Mouse (Mus musculus): ENCODE data around the gene Myo1g. TPM values are rescaled to one million over a fixed set of nuclear protein-coding genes. Genes with fewer than 3 reads are reported as not detected.

Myo1g gene
- polyA plus RNA-seq, 1 experiment from 2014 or later, result 0.85 TPM

- Histone ChIP-seq H3K4me1 (replicated peaks; ENCODE audit: control insufficient read depth, insufficient read depth) (no peaks in the 10 kb centered on the region), H3K27ac (replicated peaks) (no peak overlapping the region), H3K9ac (ENCODE audit: low read length) (no peak overlapping the region), H3K4me2 (replicated peaks; ENCODE audit: low read depth) (no peak overlapping the region), H3K36me3 (ENCODE audit: control insufficient read depth, insufficient read depth, low read length) (no peaks in the 10 kb centered on the region), H3K4me3 (ENCODE audit: low read depth, low read length) (no peak overlapping the region), H3K27me3 (ENCODE audit: control insufficient read depth, insufficient read depth, low read length) (no peaks in the 10 kb centered on the region), H3K9me3 (ENCODE audit: control insufficient read depth, low read length) (no peaks in the 10 kb centered on the region)
- DNase-seq (ENCODE audit: low spot score) (no peak), ATAC-seq (ENCODE audit: low FRiP score, low TSS enrichment) (no peak)
- TF ChIP-seq EP300 (optimal IDR thresholded peaks at IDR 0.05), result no peak
- no peak for TF ChIP-seq CTCF (IDR thresholded peaks at IDR 0.05; ENCODE audit: low read depth)
- WGBS, result 74% methylated on average over 13 of the region's 13 CpGs
These were observed 39.9 kb downstream of the Myo1g start for GRCm38 (mm10) chr11:6480681-6481405.

- 76% methylated on average over 7 of the region's 7 CpGs for WGBS
- H3K36me3 ChIP-seq (ENCODE audit: control insufficient read depth, insufficient read depth, low read length), result no peaks in the 10 kb centered on the region
- no peaks in the 10 kb centered on the region for H3K9me3 ChIP-seq (ENCODE audit: control insufficient read depth, low read length)
- no peaks in the 10 kb centered on the region for H3K4me1 ChIP-seq (replicated peaks; ENCODE audit: control insufficient read depth, insufficient read depth)
- no peak overlapping the region for H3K4me3 ChIP-seq (ENCODE audit: low read depth, low read length)
- no peak for DNase-seq (ENCODE audit: low spot score)
- no peak for ATAC-seq (ENCODE audit: low FRiP score, low TSS enrichment)
- H3K4me2 ChIP-seq (replicated peaks; ENCODE audit: low read depth), result no peak overlapping the region
- no peak for TF ChIP-seq CTCF (IDR thresholded peaks at IDR 0.05; ENCODE audit: low read depth)
- TF ChIP-seq EP300 (optimal IDR thresholded peaks at IDR 0.05), result no peak
- H3K27ac ChIP-seq (replicated peaks), result no peak overlapping the region
- no peaks in the 10 kb centered on the region for H3K27me3 ChIP-seq (ENCODE audit: control insufficient read depth, insufficient read depth, low read length)
- H3K9ac ChIP-seq (ENCODE audit: low read length), result no peak overlapping the region
These were observed 40.6 kb downstream of the Myo1g start for GRCm38 (mm10) chr11:6480191-6480590.

- no peak for TF ChIP-seq CTCF (IDR thresholded peaks at IDR 0.05; ENCODE audit: low read depth)
- no peak for TF ChIP-seq EP300 (optimal IDR thresholded peaks at IDR 0.05)
- no peak overlapping the region for H3K9ac ChIP-seq (ENCODE audit: low read length)
- H3K9me3 ChIP-seq (ENCODE audit: control insufficient read depth, low read length), result no peaks in the 10 kb centered on the region
- DNase-seq (ENCODE audit: low spot score), result no peak
- H3K4me2 ChIP-seq (replicated peaks; ENCODE audit: low read depth), result no peak overlapping the region
- no peak overlapping the region for H3K4me3 ChIP-seq (ENCODE audit: low read depth, low read length)
- no peaks in the 10 kb centered on the region for H3K36me3 ChIP-seq (ENCODE audit: control insufficient read depth, insufficient read depth, low read length)
- H3K4me1 ChIP-seq (replicated peaks; ENCODE audit: control insufficient read depth, insufficient read depth), result no peaks in the 10 kb centered on the region
- no peak for ATAC-seq (ENCODE audit: low FRiP score, low TSS enrichment)
- no peak overlapping the region for H3K27ac ChIP-seq (replicated peaks)
- H3K27me3 ChIP-seq (ENCODE audit: control insufficient read depth, insufficient read depth, low read length), result no peaks in the 10 kb centered on the region
- WGBS, result 76% methylated on average over 2 of the region's 2 CpGs
These were observed 41.5 kb downstream of the Myo1g start for GRCm38 (mm10) chr11:6479231-6479630.

- Histone ChIP-seq H3K9ac (ENCODE audit: low read length) (no peak overlapping the region), H3K4me2 (replicated peaks; ENCODE audit: low read depth) (no peak overlapping the region), H3K9me3 (ENCODE audit: control insufficient read depth, low read length) (no peaks in the 10 kb centered on the region), H3K4me1 (replicated peaks; ENCODE audit: control insufficient read depth, insufficient read depth) (no peaks in the 10 kb centered on the region), H3K27ac (replicated peaks) (no peak overlapping the region), H3K36me3 (ENCODE audit: control insufficient read depth, insufficient read depth, low read length) (no peaks in the 10 kb centered on the region), H3K27me3 (ENCODE audit: control insufficient read depth, insufficient read depth, low read length) (no peaks in the 10 kb centered on the region), H3K4me3 (ENCODE audit: low read depth, low read length) (no peak overlapping the region)
- TF ChIP-seq CTCF (IDR thresholded peaks at IDR 0.05; ENCODE audit: low read depth), result no peak
- no peak for TF ChIP-seq EP300 (optimal IDR thresholded peaks at IDR 0.05)
- WGBS, result 96% methylated on average over 1 of the region's 1 CpGs
- no peak for ATAC-seq (ENCODE audit: low FRiP score, low TSS enrichment)
- no peak for DNase-seq (ENCODE audit: low spot score)
These were observed 43.4 kb downstream of the Myo1g start for GRCm38 (mm10) chr11:6477350-6477749.

GRCm38 (mm10) chr11:6476876-6477275, 43.9 kb downstream of the Myo1g start:
- ATAC-seq (ENCODE audit: low FRiP score, low TSS enrichment) (no peak), DNase-seq (ENCODE audit: low spot score) (no peak)
- H3K27ac ChIP-seq (replicated peaks), result no peak overlapping the region
- no peak overlapping the region for H3K4me3 ChIP-seq (ENCODE audit: low read depth, low read length)
- no peaks in the 10 kb centered on the region for H3K36me3 ChIP-seq (ENCODE audit: control insufficient read depth, insufficient read depth, low read length)
- no peaks in the 10 kb centered on the region for H3K4me1 ChIP-seq (replicated peaks; ENCODE audit: control insufficient read depth, insufficient read depth)
- H3K27me3 ChIP-seq (ENCODE audit: control insufficient read depth, insufficient read depth, low read length), result no peaks in the 10 kb centered on the region
- WGBS, result 66% methylated on average over 6 of the region's 6 CpGs
- H3K4me2 ChIP-seq (replicated peaks; ENCODE audit: low read depth), result no peak overlapping the region
- no peaks in the 10 kb centered on the region for H3K9me3 ChIP-seq (ENCODE audit: control insufficient read depth, low read length)
- no peak for TF ChIP-seq EP300 (optimal IDR thresholded peaks at IDR 0.05)
- no peak for TF ChIP-seq CTCF (IDR thresholded peaks at IDR 0.05; ENCODE audit: low read depth)
- no peak overlapping the region for H3K9ac ChIP-seq (ENCODE audit: low read length)

GRCm38 (mm10) chr11:6475867-6476484, 44.8 kb downstream of the Myo1g start, which contains the start of gene Purb:
Purb (minus strand) TSS chr11:6475917.
- DNase-seq (ENCODE audit: low spot score) (peak; percentile 92), ATAC-seq (ENCODE audit: low FRiP score, low TSS enrichment) (peak; percentile 96)
- Histone ChIP-seq H3K9ac (ENCODE audit: low read length) (peak within 1 kb of the TSS; percentile 96), H3K36me3 (ENCODE audit: control insufficient read depth, insufficient read depth, low read length) (no peaks in the 10 kb centered on the region), H3K9me3 (ENCODE audit: control insufficient read depth, low read length) (no peaks in the 10 kb centered on the region), H3K4me1 (replicated peaks; ENCODE audit: control insufficient read depth, insufficient read depth) (peaks cover 3% of the 10 kb centered on the region; the same call in 1 of the 2 replicates), H3K27me3 (ENCODE audit: control insufficient read depth, insufficient read depth, low read length) (no peaks in the 10 kb centered on the region), H3K27ac (replicated peaks) (peak within 1 kb of the TSS; percentile 98), H3K4me3 (ENCODE audit: low read depth, low read length) (peak within 1 kb of the TSS; percentile 87), H3K4me2 (replicated peaks; ENCODE audit: low read depth) (peak within 1 kb of the TSS; percentile 86)
- no peak for TF ChIP-seq EP300 (optimal IDR thresholded peaks at IDR 0.05)
- TF ChIP-seq CTCF (IDR thresholded peaks at IDR 0.05; ENCODE audit: low read depth), result 0 out of 2 replicates have a peak, but pooled peaks have one; percentile 11
- 0% methylated on average over 34 of the region's 76 CpGs for WGBS

Measured in stomach, postnatal 0 days (tissue).